Mouse (Mus musculus) telencephalon, adult 2 months (tissue): ENCODE measurements at regions not wholly inside any gene's neighbourhood (a gene's known extent, or its start where the extent isn't known, plus 50 kb on each side); places are given as distances from the start of the nearest gene placed in this dataset.
A peak's percentile ranks its signal among the peaks of the same experiment; 100 is the strongest.

Experiments used
- DNase-seq: peaks from one replicate; pipeline ENCODE4 v3.0.0-alpha.2; 2011; ENCODE audit warnings: low read depth, low spot score

- no peak for DNase-seq
Measured at GRCm38 (mm10) chr19:36229941-36230340, 110.0 kb upstream of the Ankrd1 start.

DNA sequence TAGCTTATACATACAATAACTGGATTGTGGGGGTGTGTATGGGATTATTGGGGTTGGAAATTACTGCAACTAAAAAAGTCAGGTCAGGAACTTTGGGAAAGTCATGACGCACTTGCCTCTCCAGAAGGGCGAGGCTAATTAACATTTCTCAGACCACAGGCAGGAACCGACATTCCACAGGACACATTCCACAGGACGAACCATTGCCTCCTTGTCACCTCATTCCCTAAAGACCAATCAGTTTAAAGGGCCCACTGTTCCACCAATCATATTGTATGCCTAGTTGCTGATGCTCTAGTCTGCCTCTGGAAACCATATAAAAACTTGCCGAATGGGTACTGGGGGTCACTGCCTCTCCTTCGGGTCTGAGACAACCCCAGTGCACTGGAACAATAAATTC lies 113.0 kb upstream of the Pcgf5 start:
- no peak for DNase-seq

DNA sequence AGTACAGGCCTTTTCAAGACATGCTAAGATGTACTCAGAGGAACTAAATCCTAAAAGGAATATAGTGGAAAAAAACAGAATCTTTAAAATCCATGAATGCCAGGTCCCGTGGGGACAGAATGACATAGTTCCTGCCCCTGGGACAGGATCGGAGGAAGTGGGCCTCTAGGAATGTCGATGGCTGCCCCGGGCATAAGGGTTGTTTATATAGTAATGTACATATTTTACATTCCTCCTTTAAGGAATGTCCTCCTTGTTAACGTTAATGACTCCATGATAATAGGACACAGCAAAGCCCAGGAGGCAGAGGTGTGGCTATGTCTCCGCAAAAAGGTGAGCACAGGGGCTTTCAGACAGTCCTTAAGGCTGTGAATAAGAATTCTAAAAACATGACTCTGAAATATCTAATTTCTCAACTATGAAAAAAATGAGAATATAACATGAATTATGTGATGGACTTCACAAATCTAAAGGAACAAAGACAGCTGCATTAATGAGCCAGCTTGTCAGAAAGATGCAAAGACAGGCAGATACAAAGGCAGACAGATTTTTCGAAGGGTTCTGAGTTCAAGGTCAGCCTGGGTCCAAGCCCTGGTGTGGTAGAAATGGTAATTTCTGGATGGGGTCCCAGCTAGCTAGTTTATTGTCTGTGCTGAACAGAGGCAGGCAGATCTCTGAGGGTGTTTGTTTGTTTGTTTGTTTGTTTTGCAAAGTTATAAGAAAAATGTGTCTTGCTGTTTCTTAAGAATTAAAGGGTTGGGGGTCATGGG lies 111.3 kb upstream of the Pcgf5 start:
- no peak for DNase-seq

- DNase-seq = no peak
Measured at GRCm38 (mm10) chr19:36237751-36238150, 110.4 kb upstream of the Pcgf5 start.

- DNase-seq = no peak
Measured at GRCm38 (mm10) chr19:36238536-36238935, 109.6 kb upstream of the Pcgf5 start.

GRCm38 (mm10) chr19:36242396-36242795 lies 105.7 kb upstream of the Pcgf5 start:
- no peak for DNase-seq

GRCm38 (mm10) chr19:36242946-36243345 lies 105.2 kb upstream of the Pcgf5 start:
- DNase-seq = no peak

DNA sequence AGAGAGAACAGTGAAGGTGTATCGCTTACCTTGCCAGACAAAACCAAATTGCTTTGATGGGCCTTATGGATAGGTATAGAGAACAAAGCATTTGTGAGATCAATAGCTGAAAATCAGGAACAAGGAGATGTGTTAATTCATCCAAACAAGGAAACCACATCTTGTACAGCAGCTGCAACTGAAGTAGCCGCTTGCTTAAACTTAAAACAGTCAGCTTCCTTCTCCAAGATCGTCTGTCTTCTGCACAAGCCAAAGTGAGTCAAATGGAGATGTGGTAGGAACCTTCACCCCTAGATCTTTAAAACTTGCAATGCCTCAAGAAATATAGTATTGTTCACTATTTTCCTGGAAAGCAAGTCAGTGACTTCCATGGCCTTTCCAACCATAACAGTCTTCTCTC lies 95.6 kb upstream of the Pcgf5 start:
- DNase-seq = no peak

DNA sequence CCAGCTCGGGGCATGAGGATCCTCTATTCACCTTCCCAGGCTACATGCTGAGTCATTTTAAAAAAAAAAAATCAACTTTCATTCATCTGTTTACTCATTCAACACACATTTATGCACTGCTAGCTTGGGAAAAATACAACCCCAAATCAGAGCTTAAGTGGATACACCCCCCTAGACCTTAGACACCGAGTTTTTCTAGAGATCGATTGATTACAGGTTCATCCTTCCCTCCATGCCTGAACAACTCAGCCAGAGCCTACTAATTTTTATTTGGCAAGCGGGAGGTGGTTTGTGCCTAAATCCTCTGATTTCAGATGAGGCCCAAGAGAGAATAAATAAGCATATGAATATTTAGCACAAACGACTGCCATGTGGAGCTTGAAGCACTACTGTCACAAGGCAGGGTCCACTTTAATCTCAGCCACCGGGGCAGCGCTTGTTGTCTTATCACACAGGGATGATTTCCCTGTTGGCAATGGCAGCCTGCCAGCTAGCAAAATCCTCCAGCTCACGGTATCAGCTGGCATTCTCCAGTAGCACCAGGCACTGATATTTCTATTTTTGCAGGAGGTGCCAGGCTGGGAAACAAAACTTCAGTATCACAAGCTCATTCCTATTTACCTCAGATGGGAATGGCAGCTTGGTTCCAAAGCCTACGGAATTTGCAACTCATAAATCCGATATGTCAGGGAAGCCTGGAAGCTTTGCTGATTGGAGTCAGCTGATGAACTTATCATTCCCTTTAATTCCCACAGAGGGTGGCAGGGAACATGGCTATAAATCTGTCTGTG lies 90.2 kb upstream of the Pcgf5 start:
- DNase-seq = peak; percentile 58

- no peak for DNase-seq
Measured at GRCm38 (mm10) chr19:36261819-36262218, 86.3 kb upstream of the Pcgf5 start.

GRCm38 (mm10) chr19:36263923-36264322 lies 84.2 kb upstream of the Pcgf5 start:
- DNase-seq = no peak

GRCm38 (mm10) chr19:36264397-36264796 lies 83.7 kb upstream of the Pcgf5 start:
- DNase-seq = no peak

DNA sequence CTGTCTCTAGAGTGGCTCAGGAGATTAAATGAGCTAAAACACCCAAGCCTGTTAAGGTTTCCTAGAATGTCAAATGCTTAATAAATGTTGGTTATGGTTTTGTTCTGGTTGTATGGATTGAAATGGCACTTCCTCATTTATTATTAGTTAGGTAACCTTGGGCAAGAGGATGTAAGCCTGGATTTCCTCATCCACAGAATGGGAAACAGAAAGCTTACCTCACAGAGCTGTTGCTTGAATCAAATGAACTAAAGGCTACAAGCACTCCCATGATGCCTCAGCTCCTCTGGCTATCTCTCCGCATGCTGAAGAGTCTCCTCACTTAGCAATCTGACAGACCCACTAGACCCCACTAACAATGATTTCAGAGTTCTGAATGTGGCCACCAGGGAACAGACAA lies 82.8 kb upstream of the Pcgf5 start:
- DNase-seq = no peak

DNA sequence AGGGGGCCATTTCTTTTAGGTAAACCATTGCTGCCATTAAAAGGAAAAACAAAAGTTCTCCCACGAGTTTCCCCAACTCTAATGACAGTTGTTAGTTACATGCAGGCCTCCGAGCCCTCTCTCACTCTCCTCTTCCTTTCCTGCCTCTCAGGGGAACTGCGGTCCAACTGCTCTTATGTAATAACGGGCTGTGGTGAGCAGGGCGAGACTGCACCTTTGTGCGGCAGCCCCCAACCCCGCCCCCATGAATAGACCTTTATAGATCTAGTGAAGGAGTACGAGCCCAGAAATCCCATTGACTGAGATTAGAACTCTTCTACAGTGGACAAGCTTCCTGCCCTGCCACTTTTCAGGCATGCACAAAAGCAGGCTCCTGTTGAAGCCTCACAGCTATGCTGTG lies 81.8 kb upstream of the Pcgf5 start:
- DNase-seq = no peak

GRCm38 (mm10) chr19:36273466-36273865 lies 74.6 kb upstream of the Pcgf5 start:
- no peak for DNase-seq

DNA sequence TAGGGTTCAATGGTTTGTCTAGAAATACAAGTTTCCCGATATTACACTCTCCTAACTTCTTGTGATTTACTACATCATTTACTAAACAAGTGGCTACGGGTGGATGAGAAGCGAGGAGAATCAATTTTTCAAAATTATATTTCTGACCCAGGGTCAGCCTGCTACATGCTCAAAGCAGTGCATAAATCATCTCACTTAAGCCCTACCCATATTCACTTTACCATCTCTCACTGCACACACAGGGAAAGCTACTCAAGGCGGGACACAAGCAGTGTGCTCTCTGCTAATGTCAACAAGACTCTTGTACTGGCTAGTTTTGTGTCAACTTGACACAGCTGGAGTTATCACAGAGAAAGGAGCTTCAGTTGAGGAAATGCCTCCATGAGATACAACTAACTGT lies 62.6 kb upstream of the Pcgf5 start:
- no peak for DNase-seq

GRCm38 (mm10) chr19:36290778-36291177 lies 57.3 kb upstream of the Pcgf5 start:
- no peak for DNase-seq

DNA sequence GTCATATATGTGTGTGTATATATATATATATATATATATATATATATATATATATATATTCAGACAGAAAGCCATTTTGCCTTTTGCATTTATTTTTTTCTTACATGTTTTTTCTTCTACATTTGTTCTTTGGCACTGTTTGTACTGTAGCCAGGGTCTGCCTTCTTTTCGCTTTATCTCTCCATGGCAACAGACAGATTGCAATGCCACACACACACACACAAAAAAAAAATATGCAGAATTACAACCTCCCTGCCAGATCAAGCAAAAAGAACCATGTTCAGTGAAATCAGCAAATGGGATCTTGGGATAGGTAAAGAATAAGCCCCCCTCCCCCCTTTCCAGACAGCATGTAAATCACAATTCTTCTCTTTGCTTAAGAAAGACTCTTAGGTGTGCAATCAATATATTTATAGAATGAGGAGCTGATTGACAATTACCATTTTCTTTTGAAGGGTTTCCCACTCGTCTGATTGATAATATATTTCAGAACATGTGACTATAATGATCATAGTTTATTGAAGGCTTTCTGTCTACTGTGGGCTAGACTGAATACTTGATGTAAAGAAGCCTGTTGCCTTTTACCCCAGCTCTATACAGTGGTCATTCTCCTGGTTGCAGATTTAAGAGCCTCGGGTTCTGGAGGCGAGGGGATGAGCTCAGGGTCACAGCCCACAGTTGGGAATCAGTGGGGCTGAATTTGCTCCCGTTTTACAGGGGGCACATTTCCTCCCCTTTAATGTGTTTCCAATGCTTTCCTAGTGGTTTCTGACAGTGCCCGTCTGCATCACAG lies 54.7 kb upstream of the Pcgf5 start:
- DNase-seq = peak; percentile 11
